Mouse (Mus musculus): ENCODE measurements around the gene Clpb. TPM values are rescaled to one million over a fixed set of nuclear protein-coding genes. Genes with fewer than 3 reads are reported as not detected.
A peak's percentile ranks its signal among the peaks of the same experiment; 100 is the strongest.

Clpb gene
- polyA plus RNA-seq, 1 experiment from 2014 or later = 48.2 TPM

DNA sequence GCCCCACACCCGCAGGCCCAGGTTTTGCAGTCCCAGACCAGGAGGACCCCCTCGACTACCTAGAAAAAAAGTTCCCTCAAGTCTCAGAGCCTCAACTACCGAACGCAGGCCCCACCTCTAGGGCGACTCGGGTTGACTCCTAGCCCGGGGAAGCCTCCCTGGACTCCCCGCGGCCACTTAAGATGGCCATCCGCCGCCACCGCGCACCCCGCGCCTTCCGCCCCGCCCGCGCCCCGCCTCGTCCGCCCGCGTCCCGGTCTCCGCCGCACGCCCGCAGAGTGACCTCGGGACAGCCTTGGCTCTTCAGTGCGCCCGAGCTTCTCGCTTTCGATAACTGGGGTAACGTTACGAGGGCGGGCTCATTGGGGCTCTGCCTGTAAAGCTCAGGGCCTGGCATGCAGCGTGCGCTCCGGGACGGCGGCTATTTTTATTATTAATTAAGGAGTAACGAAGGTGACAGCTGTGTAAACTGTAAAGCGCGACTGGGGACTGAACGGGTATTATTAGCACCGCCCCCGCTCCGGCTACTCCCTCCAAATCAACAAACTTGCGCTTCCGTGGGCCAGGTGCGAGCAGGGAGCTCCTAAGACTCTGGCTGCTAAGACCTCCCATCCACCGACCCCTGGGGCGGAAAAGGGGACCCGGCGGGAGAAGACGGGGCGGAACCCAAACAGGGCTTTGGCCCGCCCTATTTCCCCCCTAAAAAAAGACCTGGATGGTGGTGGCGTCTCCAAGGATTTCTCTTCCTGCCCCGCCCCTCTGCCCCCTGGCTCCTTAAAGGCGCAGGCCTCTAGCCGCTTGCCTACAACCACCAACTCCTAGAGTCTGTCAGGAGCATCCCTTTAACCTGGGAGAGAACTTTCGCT, 174.4 kb downstream of the Clpb start, which contains the start of gene Inppl1:
Inppl1 (minus strand) TSS at position 624 of the 866 bp plus-strand sequence.
- H3K9me3 ChIP-seq (replicated peaks; ENCODE audit: control insufficient read depth, low read length) = no peaks in the 10 kb centered on the region
- peak; percentile 84 for ATAC-seq (replicated peaks; ENCODE audit: extremely low read depth, insufficient read depth, low FRiP score)
- H3K4me2 ChIP-seq (ENCODE audit: low read depth, low read length) = peak within 1 kb of the TSS; percentile 69
- H3K27ac ChIP-seq (ENCODE audit: low read length) = peak within 1 kb of the TSS; percentile 99
- peaks cover 29% of the 10 kb centered on the region for H3K4me1 ChIP-seq (ENCODE audit: control insufficient read depth, insufficient read depth, low read length)
- no peaks in the 10 kb centered on the region for H3K27me3 ChIP-seq (ENCODE audit: control insufficient read depth, insufficient read depth, low read length)
- H3K4me3 ChIP-seq (ENCODE audit: low read length) = peak within 1 kb of the TSS; percentile 80
- H3K9ac ChIP-seq (ENCODE audit: low read length) = peak within 1 kb of the TSS; percentile 99
- under 1% methylated on average over 64 of the region's 64 CpGs for WGBS
- H3K36me3 ChIP-seq (ENCODE audit: control insufficient read depth, insufficient read depth) = peaks cover 2% of the 10 kb centered on the region; the same call in 1 of the 2 replicates

DNA sequence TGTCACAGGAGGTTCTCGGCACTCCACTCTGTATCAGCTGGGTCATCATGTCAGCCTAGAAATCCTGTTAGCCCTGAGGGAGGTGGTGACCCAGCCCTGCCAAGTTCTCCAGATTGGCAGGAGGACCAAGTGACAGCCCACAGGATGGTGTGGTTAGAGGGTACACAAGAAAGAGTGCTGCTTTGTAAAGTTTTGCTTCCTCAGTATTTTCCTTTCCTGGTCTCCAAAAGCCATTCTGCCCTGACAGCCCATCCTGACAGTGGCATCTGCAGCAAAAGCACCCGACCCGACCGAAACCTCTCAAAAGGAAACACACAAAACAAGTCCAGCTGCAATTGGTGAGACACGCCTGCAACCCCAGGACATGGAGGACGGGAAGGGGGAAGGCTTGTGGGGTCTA, 180.8 kb downstream of the Clpb start:
- H3K4me3 ChIP-seq (ENCODE audit: low read length) = no peak overlapping the region
- H3K9ac ChIP-seq (ENCODE audit: low read length) = no peak overlapping the region
- no peaks in the 10 kb centered on the region for H3K4me1 ChIP-seq (ENCODE audit: control insufficient read depth, insufficient read depth, low read length)
- H3K36me3 ChIP-seq (ENCODE audit: control insufficient read depth, insufficient read depth) = no peaks in the 10 kb centered on the region
- WGBS = 56% methylated on average over 6 of the region's 6 CpGs
- ATAC-seq (replicated peaks; ENCODE audit: extremely low read depth, insufficient read depth, low FRiP score) = no peak
- H3K9me3 ChIP-seq (replicated peaks; ENCODE audit: control insufficient read depth, low read length) = no peaks in the 10 kb centered on the region
- H3K27me3 ChIP-seq (ENCODE audit: control insufficient read depth, insufficient read depth, low read length) = no peaks in the 10 kb centered on the region
- H3K4me2 ChIP-seq (ENCODE audit: low read depth, low read length) = no peak overlapping the region
- H3K27ac ChIP-seq (ENCODE audit: low read length) = no peak overlapping the region

Other genes with a start within 250 kb of the Clpb start
- gene Pde2a, start 241.9 kb upstream of the Clpb start, polyA plus RNA-seq (2015; fragmentation: Nextera tagmentation; extraction: Ambion mirVana) = 12.7 and 21.1 TPM in 2 replicates
- 0.07 TPM in 1 of 2 replicates, not detected in the other for gene Art2b, start 78.0 kb upstream of the Clpb start, polyA plus RNA-seq (2015; fragmentation: Nextera tagmentation; extraction: Ambion mirVana)
- 0.15 and 0.32 TPM in 2 replicates for gene Phox2a, start 154.7 kb downstream of the Clpb start, polyA plus RNA-seq (2015; fragmentation: Nextera tagmentation; extraction: Ambion mirVana)
- gene Inppl1, start 174.6 kb downstream of the Clpb start, polyA plus RNA-seq (2015; fragmentation: Nextera tagmentation; extraction: Ambion mirVana) = 48.9 and 59.3 TPM in 2 replicates
- 0.98 and 2.4 TPM in 2 replicates for gene Folr2, start 193.6 kb downstream of the Clpb start, polyA plus RNA-seq (2015; fragmentation: Nextera tagmentation; extraction: Ambion mirVana)
- gene Anapc15, start 200.1 kb downstream of the Clpb start, polyA plus RNA-seq (2015; fragmentation: Nextera tagmentation; extraction: Ambion mirVana) = 53.2 and 54.0 TPM in 2 replicates
- gene Folr1, start 207.2 kb downstream of the Clpb start, polyA plus RNA-seq (2015; fragmentation: Nextera tagmentation; extraction: Ambion mirVana) = 4.0 and 4.7 TPM in 2 replicates
- gene Lamtor1, start 242.3 kb downstream of the Clpb start, polyA plus RNA-seq (2015; fragmentation: Nextera tagmentation; extraction: Ambion mirVana) = 147 and 151 TPM in 2 replicates
- gene Tomt, start 242.7 kb downstream of the Clpb start, polyA plus RNA-seq (2015; fragmentation: Nextera tagmentation; extraction: Ambion mirVana) = 0.14 TPM in 1 of 2 replicates, not detected in the other